Mouse (Mus musculus): ENCODE data around the gene Pcdh8. TPM values are rescaled to one million over a fixed set of nuclear protein-coding genes. Genes with fewer than 3 reads are reported as not detected.
A peak's percentile ranks its signal among the peaks of the same experiment; 100 is the strongest.

The Pcdh8 gene
- polyA plus RNA-seq (2016; fragmentation: Nextera tagmentation; extraction: Ambion mirVana): 0.09 and 0.50 TPM in 2 replicates

DNA sequence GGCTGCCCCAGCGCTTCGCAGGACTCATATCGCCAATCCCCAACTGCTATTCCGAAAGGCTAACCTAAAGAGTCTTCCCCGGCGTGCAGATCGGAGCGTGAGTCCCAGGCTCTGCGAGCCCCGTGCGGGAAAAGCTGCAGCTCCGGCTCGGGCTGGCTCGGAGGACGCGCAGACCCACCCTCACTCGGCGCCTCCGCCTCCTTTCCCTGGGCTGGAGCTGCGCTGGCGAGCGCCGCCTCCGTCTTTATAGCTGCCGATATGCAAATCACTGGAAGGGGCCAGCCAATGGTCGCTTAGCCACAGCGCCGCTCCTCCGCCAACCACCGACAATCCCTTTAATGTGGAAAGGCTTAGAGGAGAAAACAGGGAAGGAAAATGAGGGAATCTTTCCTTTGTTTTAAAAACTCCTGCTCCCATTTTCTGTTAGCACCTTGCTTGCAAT is at the start of gene Pcdh8:
Pcdh8 (minus strand) TSS at position 219 of the 442 bp plus-strand sequence.
- peaks cover 96% of the 10 kb centered on the region for H3K27me3 ChIP-seq (ENCODE audit: insufficient read depth, poor library complexity, severe bottlenecking)
- peak; percentile 93 for DNase-seq (ENCODE audit: low spot score)
- H3K27ac ChIP-seq: no peak within 1 kb of the TSS
- peaks cover 50% of the 10 kb centered on the region for H3K4me1 ChIP-seq
- WGBS: 1% methylated on average over 30 of the region's 30 CpGs
- no peaks in the 10 kb centered on the region for H3K9me3 ChIP-seq
- no peaks in the 10 kb centered on the region for H3K36me3 ChIP-seq
- H3K4me3 ChIP-seq: peak within 1 kb of the TSS; percentile 53

DNA sequence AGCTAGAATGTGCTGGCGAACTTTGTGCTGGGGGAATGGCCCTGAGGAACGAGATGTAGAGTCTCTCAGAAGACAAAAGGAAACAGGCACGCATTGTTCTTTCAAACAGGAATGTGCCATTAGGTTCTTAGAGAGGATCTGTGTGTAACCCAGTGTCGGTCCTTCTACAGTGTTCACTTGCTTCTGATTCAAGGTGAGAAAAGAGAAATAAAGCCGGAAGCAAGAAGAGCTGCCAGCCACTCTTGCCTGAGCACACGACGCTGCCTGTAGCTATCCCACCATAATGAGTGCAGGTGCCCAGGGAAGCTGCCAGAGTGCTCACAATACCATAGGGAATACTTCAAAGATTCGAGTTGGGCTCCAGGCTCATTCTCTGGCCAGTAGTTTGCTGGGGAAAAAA is 43.6 kb upstream of the Pcdh8 start:
- H3K27me3 ChIP-seq (ENCODE audit: insufficient read depth, poor library complexity, severe bottlenecking): no peaks in the 10 kb centered on the region
- H3K9me3 ChIP-seq: no peaks in the 10 kb centered on the region
- H3K36me3 ChIP-seq: no peaks in the 10 kb centered on the region
- no peak overlapping the region for H3K4me3 ChIP-seq
- no peak for DNase-seq (ENCODE audit: low spot score)
- no peaks in the 10 kb centered on the region for H3K4me1 ChIP-seq
- no peak overlapping the region for H3K27ac ChIP-seq
- WGBS: 76% methylated on average over 8 of the region's 8 CpGs

DNA sequence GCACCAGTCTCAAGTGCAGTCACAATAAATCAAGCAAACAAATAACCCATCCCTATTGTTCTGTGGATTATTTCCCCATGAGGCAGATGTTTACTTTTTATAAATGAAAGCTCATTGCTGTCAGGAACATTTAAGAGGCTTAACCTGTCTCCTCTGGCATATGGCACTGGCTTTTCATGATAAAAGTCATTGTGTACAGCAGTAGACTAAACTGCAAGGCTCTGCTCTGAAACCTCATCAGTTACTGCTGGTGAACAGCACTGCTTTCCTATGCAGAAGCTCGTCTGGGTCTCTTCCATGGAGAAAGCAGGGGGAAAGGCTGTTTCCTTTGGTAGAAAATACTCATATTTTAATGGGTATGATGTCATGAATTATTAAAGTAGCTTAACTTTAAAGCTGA is 43.0 kb upstream of the Pcdh8 start:
- DNase-seq (ENCODE audit: low spot score): no peak
- H3K36me3 ChIP-seq: no peaks in the 10 kb centered on the region
- 50% methylated on average over 1 of the region's 1 CpGs for WGBS
- no peak overlapping the region for H3K27ac ChIP-seq
- no peak overlapping the region for H3K4me3 ChIP-seq
- no peaks in the 10 kb centered on the region for H3K4me1 ChIP-seq
- no peaks in the 10 kb centered on the region for H3K27me3 ChIP-seq (ENCODE audit: insufficient read depth, poor library complexity, severe bottlenecking)
- no peaks in the 10 kb centered on the region for H3K9me3 ChIP-seq

- no peak overlapping the region for H3K27ac ChIP-seq
- no peaks in the 10 kb centered on the region for H3K27me3 ChIP-seq (ENCODE audit: insufficient read depth, poor library complexity, severe bottlenecking)
- H3K4me3 ChIP-seq: no peak overlapping the region
- no peaks in the 10 kb centered on the region for H3K9me3 ChIP-seq
- no peaks in the 10 kb centered on the region for H3K36me3 ChIP-seq
- 76% methylated on average over 8 of the region's 8 CpGs for WGBS
- H3K4me1 ChIP-seq: no peaks in the 10 kb centered on the region
- DNase-seq (ENCODE audit: low spot score): no peak
These were observed 22.1 kb upstream of the Pcdh8 start for GRCm38 (mm10) chr14:79793179-79793578.

GRCm38 (mm10) chr14:79789535-79789934 is 18.4 kb upstream of the Pcdh8 start:
- no peaks in the 10 kb centered on the region for H3K36me3 ChIP-seq
- no peaks in the 10 kb centered on the region for H3K27me3 ChIP-seq (ENCODE audit: insufficient read depth, poor library complexity, severe bottlenecking)
- no peaks in the 10 kb centered on the region for H3K4me1 ChIP-seq
- no peaks in the 10 kb centered on the region for H3K9me3 ChIP-seq
- H3K4me3 ChIP-seq: no peak overlapping the region
- WGBS: 36% methylated on average over 4 of the region's 4 CpGs
- no peak for DNase-seq (ENCODE audit: low spot score)
- no peak overlapping the region for H3K27ac ChIP-seq

DNA sequence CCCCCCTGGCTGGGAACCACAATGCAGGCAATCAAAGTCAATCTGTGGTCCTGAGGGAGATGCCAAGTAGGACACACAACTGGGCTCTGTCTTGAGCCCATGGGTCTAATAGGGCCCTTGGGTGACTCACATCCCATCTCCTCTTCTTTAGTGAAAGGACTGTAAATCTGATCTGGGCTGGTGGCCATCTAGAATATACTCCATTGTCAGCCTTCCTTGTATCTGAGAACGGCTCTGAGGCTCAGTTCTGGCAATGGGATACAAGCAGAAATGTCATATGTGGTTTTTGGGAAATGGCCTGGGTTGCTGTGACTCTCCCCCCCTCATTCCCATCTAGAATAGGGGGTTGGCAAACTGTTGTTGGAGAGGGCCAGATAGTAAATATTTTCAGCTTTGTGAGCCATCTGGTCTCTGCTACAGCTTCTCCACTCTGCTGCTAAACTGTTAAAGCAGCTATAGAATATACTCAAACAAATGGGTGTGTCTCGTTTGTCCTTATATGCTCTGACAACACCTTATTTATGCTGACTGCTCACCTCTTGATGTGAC is 17.6 kb upstream of the Pcdh8 start:
- DNase-seq (ENCODE audit: low spot score): no peak
- no peak overlapping the region for H3K4me3 ChIP-seq
- no peaks in the 10 kb centered on the region for H3K4me1 ChIP-seq
- H3K27ac ChIP-seq: no peak overlapping the region
- no peaks in the 10 kb centered on the region for H3K27me3 ChIP-seq (ENCODE audit: insufficient read depth, poor library complexity, severe bottlenecking)
- WGBS: 58% methylated on average over 2 of the region's 2 CpGs
- H3K9me3 ChIP-seq: no peaks in the 10 kb centered on the region
- H3K36me3 ChIP-seq: no peaks in the 10 kb centered on the region

GRCm38 (mm10) chr14:79787918-79788317 is 16.8 kb upstream of the Pcdh8 start:
- Histone ChIP-seq H3K27me3 (ENCODE audit: insufficient read depth, poor library complexity, severe bottlenecking) (no peaks in the 10 kb centered on the region), H3K4me1 (no peaks in the 10 kb centered on the region), H3K36me3 (no peaks in the 10 kb centered on the region), H3K4me3 (no peak overlapping the region), H3K9me3 (no peaks in the 10 kb centered on the region), H3K27ac (no peak overlapping the region)
- no peak for DNase-seq (ENCODE audit: low spot score)
- 82% methylated on average over 6 of the region's 6 CpGs for WGBS

DNA sequence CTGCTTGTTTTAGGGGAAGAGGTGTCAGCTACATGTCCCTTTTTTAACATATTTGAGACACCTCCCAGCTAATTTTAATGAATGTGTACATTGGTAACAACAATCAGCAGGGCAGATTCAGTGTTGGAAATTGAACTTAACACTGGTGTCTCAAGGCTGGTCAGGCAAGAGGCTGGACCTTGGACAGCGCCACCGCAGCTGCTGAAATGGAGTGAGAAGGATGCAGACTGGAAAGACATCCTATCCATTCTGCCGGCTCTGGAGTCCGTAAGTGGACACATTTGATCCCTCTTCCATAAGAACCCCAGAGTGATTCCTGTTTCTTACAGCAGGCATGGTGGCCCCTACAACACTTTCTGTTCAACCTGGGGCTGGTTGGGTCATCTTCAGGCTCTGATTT is 14.3 kb upstream of the Pcdh8 start:
- H3K36me3 ChIP-seq: no peaks in the 10 kb centered on the region
- no peaks in the 10 kb centered on the region for H3K9me3 ChIP-seq
- H3K4me3 ChIP-seq: no peak overlapping the region
- 34% methylated on average over 4 of the region's 4 CpGs for WGBS
- H3K27me3 ChIP-seq (ENCODE audit: insufficient read depth, poor library complexity, severe bottlenecking): no peaks in the 10 kb centered on the region
- H3K27ac ChIP-seq: no peak overlapping the region
- no peaks in the 10 kb centered on the region for H3K4me1 ChIP-seq
- DNase-seq (ENCODE audit: low spot score): no peak

GRCm38 (mm10) chr14:79780889-79781288 is 9.8 kb upstream of the Pcdh8 start:
- no peaks in the 10 kb centered on the region for H3K4me1 ChIP-seq
- 0 out of 2 replicates have a peak, but pooled peaks cover 6% of the 10 kb centered on the region for H3K27me3 ChIP-seq (ENCODE audit: insufficient read depth, poor library complexity, severe bottlenecking)
- H3K4me3 ChIP-seq: no peak overlapping the region
- no peaks in the 10 kb centered on the region for H3K36me3 ChIP-seq
- H3K9me3 ChIP-seq: no peaks in the 10 kb centered on the region
- no peak overlapping the region for H3K27ac ChIP-seq
- 77% methylated on average over 1 of the region's 1 CpGs for WGBS
- DNase-seq (ENCODE audit: low spot score): no peak

DNA sequence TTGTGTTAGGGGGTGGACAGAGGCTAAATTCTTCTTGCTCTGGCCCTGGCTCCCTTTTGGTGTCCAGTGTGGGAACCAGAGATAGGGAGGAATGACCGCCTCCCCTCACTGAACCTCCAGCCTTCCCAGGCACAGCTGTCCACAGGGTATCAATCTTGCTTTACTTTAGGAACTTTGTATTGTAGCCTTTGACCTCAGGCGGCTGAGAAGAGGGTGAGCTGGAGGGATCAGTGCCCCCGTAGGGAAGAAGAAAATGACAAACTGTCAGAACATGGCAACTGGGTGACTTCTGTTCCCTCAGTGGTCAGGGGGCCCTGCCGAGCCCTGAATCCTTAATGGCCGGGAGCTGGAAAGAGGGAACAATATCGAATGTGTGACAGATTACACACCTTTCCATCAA is 9.2 kb upstream of the Pcdh8 start:
- Histone ChIP-seq H3K27ac (no peak overlapping the region), H3K36me3 (no peaks in the 10 kb centered on the region), H3K27me3 (ENCODE audit: insufficient read depth, poor library complexity, severe bottlenecking) (peaks cover 11% of the 10 kb centered on the region; the same call in 1 of the 2 replicates), H3K9me3 (no peaks in the 10 kb centered on the region), H3K4me3 (no peak overlapping the region), H3K4me1 (no peaks in the 10 kb centered on the region)
- 44% methylated on average over 6 of the region's 6 CpGs for WGBS
- DNase-seq (ENCODE audit: low spot score): no peak

DNA sequence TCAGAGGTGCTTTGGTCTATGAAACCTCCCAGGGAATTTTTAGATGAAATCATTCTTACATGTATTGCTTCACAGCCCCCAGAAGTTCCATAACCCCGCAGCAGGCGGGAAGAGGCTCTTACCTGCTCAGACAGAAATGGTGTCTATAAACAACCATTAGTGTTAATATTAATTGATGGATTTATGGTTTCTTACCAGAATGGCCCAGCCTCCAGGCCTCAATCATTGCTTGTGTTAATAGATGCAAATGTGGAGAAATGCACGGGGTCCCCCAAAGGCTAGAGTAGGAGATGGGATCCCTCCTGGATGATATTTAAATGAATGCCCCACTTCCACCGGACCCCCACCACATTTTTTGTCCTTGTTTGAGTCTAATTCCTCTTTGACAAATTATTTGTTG is 8.7 kb upstream of the Pcdh8 start:
- Histone ChIP-seq H3K27ac (no peak overlapping the region), H3K4me3 (no peak overlapping the region), H3K9me3 (no peaks in the 10 kb centered on the region), H3K4me1 (no peaks in the 10 kb centered on the region), H3K36me3 (no peaks in the 10 kb centered on the region), H3K27me3 (ENCODE audit: insufficient read depth, poor library complexity, severe bottlenecking) (peaks cover 16% of the 10 kb centered on the region)
- WGBS: 59% methylated on average over 4 of the region's 4 CpGs
- no peak for DNase-seq (ENCODE audit: low spot score)

DNA sequence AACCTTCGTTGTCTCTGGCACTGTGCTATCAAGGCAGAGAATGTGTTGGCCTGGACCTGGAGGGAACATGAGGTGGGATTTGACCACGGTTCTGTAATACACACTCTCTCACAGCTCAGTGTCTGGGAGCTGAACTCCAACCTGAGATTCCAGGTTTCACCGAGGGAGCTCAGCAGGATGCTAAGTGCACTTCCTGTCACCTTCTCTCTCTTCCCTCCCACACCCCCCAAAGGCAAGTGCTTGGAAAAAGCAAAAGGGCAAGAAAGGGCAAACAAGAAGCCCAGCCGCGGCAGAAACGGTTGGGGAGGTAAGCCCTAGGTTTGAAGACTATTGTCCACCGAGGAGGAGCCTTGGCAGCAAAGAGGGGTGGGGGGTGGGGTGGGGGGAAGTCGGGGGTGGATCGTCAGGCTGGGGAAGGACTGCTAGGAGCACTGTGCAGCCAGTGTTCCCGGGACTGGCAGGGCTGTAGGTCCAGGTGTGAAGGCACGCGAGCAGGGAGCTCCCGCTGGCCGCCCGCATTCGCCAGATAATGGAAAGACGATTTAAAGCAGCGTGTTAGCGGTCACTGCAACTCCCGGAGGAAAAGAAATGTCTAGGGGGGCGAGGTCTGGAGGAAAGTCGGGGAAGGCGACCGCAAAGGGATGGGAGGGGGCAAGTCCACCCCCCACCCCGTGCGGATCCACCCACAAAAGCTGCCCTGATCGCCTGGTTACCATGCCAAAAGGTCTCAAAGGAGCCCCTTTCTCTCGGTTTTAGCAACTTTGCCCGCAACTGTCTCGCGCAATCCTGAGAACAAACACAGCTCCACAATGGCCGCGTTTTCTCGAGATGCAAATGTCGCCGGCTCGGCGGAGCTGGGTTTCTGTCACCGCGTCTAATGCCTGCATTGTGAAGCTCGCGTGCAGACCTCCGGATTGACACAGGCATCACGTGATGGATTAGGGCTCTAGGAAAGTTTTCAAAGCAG is 2.6 kb upstream of the Pcdh8 start:
- peaks cover 39% of the 10 kb centered on the region for H3K4me1 ChIP-seq
- H3K27me3 ChIP-seq (ENCODE audit: insufficient read depth, poor library complexity, severe bottlenecking): peaks cover 77% of the 10 kb centered on the region
- H3K36me3 ChIP-seq: no peaks in the 10 kb centered on the region
- DNase-seq (ENCODE audit: low spot score): no peak
- H3K9me3 ChIP-seq: no peaks in the 10 kb centered on the region
- under 1% methylated on average over 44 of the region's 44 CpGs for WGBS
- H3K4me3 ChIP-seq: peak overlapping the region; percentile 52
- H3K27ac ChIP-seq: no peak overlapping the region

DNA sequence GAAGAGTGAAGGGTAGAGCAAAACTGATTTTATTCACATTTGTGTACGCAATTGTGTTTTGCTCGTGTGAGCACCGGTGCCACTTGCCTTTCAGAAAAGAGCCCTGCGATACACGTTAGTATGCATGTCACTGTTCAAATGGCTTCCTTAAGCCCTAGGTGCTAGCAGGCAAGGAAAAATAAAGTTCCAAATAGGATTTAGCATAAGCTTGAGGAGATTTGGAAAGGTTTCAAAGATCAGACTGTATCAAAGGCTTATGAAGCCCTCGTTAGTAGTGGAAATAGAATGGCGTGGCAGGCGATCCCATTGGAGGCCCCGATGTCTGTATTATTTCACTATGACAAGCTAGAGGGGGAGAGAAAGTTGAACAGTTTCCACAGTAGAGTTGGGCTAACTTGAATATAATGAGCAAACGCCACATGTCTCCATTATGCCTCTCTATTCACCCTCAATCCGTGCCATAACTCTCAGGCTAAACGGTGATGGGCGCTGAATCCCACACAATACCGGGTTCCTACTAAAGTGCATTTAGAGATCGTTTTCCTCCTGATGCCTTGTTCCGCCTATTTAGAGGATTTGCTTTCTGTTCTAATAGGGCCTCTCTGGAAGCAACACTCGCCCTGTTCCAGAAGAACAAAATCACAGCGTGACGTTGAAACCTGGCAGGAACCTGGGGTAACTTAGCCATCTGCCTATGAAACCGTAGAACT is 845 bp upstream of the Pcdh8 start:
- Histone ChIP-seq H3K9me3 (no peaks in the 10 kb centered on the region), H3K27me3 (ENCODE audit: insufficient read depth, poor library complexity, severe bottlenecking) (peaks cover 90% of the 10 kb centered on the region), H3K4me3 (peak overlapping the region; percentile 53), H3K4me1 (peaks cover 50% of the 10 kb centered on the region), H3K27ac (no peak overlapping the region), H3K36me3 (no peaks in the 10 kb centered on the region)
- 3% methylated on average over 20 of the region's 20 CpGs for WGBS
- no peak for DNase-seq (ENCODE audit: low spot score)
